ENCODE assay signal across 22 mouse cellular contexts in the genomic region with DNA sequence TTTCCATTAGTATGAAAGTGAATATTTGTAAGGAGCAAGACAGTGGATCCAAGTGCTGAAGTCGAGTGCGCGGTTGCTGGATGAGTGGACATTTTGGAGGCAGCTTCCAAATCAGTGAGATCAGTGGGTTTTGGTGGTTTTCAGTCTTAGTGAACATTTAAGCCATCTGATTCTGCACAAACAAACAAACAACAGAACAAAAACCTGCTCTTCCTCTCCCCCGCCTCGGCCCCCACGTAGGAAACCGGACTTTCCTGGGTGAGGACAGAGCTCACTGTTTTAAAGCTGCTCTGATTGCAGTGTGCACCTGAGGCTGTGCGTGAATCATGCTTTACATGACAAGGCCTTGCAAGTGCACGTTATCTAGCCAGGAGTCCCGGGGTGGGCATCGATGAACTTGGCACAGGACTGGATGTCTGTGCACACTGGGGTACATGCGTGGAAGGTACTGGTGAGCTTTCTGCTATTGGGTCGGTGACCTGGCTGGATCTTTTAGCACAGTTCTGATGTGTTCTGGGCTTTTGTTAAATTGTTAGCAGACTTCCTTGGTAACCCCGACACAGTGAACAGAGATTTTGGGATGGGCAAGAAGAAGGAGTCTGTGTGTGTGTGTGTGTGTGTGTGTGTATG.
"Had no signal": no experiment of that assay in that cellular context is flagged by ENCODE, and none has a peak within 500 bp of the region (broad histone marks: within the 10 kb centered on the region; RNA-seq: fewer than 3 reads in every experiment).

No protein-coding gene starts in this region.

- H3K9ac ChIP-seq: limb, embryonic 12.5 days; limb, embryonic 15.5 days; liver, embryonic 14.5 days; liver, postnatal 0 days; lung, embryonic 14.5 days; midbrain, embryonic 13.5 days; neural tube, embryonic 12.5 days; neural tube, embryonic 15.5 days had no signal

- H3K27ac ChIP-seq: limb, embryonic 12.5 days; limb, embryonic 15.5 days; liver, embryonic 14.5 days; macrophage; midbrain, embryonic 13.5 days; neural tube, embryonic 12.5 days; neural tube, embryonic 15.5 days; stomach, postnatal 0 days had no signal

- H3K9me3 ChIP-seq: limb, embryonic 12.5 days; limb, embryonic 15.5 days; midbrain, embryonic 13.5 days; neural tube, embryonic 12.5 days; neural tube, embryonic 15.5 days had no signal

- H3K27me3 ChIP-seq: limb, embryonic 12.5 days; limb, embryonic 15.5 days; midbrain, embryonic 13.5 days; neural tube, embryonic 12.5 days; neural tube, embryonic 15.5 days had no signal

- H3K4me1 ChIP-seq: midbrain, embryonic 13.5 days; neural tube, embryonic 12.5 days; neural tube, embryonic 15.5 days had no signal

- H3K36me3 ChIP-seq: limb, embryonic 12.5 days; limb, embryonic 15.5 days; midbrain, embryonic 13.5 days; neural tube, embryonic 12.5 days; neural tube, embryonic 15.5 days had no signal

- ATAC-seq: liver, postnatal 0 days; lung, postnatal 0 days; midbrain, embryonic 13.5 days had no signal

- H3K4me2 ChIP-seq: limb, embryonic 12.5 days; limb, embryonic 15.5 days; liver, embryonic 11.5 days; lung, embryonic 14.5 days; midbrain, embryonic 13.5 days; neural tube, embryonic 12.5 days; neural tube, embryonic 15.5 days had no signal

- DNase-seq: kidney, adult 2 months; kidney, postnatal 14 days; kidney, postnatal 4 days; left cerebral cortex, postnatal 4 days; liver, postnatal 0 days; lung, embryonic 14.5 days; right cerebral cortex, adult 18-20 months; right cerebral cortex, postnatal 14 days; right cerebral cortex, postnatal 4 days; thymus, adult 2 months; thymus, postnatal 14 days; thymus, postnatal 4 days had no signal

- H3K4me3 ChIP-seq: limb, embryonic 12.5 days; limb, embryonic 15.5 days; midbrain, embryonic 13.5 days; neural tube, embryonic 12.5 days; neural tube, embryonic 15.5 days had no signal
